Mouse (Mus musculus) kidney, adult 11 months (tissue): Measurements from ENCODE around the gene Irgc1.

Experiments
- DNase-seq: peaks from one replicate; pipeline ENCODE4 v3.0.0; 2022

Gene Irgc1

GRCm38 (mm10) chr7:24398364-24398913 lies 53.7 kb downstream of the Irgc1 start:
- no peak for DNase-seq

DNA sequence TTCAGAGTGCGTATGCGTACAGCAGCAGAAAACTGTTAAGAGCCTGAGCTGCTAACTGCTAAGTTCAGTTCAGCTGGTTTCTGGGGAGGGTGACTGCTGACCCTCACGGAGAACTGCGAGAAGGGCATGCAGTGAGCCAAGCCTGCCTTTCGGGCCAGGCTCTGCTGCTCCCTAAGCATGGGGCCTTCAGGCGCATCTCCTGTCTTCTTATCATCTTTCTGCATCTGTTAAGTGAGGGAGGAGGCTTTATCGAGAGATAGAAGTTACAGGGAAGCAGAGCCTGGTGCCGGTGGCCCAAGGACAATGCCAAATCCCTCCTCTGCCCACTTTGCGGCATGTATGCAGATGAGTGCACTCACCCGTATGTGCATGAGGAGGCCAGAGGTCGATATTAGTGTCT lies 55.3 kb downstream of the Irgc1 start:
- DNase-seq, result no peak

DNA sequence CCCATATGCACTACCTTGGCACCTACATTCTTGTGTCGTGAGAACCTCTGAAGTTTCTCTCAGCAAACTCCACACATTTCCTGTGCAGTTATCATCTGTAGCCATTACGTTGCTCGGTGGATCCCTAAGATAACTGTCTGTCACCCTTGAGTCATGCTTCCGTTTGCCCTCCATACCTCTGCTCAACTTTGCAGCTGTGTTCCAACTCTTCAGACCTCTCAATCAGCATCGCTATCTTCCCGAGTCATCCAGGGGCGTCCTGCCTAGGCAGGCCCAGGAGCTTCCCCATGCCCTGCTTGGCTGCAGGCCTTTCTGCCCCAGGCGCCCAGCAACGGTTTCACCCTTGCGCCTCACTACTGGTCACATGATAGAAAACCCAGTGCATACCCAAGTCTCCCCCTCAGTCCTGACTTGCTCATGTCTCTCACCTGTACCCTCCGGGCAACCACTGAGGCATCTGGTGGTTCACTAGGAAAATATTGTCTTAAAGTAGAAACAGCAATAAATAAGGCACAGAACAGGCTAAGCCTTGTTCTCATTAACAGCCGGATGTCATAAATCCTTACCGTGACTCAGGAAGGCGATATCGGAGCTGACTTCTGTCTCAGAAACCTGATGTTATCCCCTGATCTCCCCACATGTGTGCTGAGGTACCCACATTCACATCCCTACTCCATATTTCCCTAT lies 57.5 kb downstream of the Irgc1 start:
- no peak for DNase-seq

- no peak for DNase-seq
These were observed 58.0 kb downstream of the Irgc1 start for GRCm38 (mm10) chr7:24394054-24394453.

GRCm38 (mm10) chr7:24391687-24392086 lies 60.4 kb downstream of the Irgc1 start:
- DNase-seq, result no peak

GRCm38 (mm10) chr7:24391077-24391476 lies 61.0 kb downstream of the Irgc1 start:
- no peak for DNase-seq

DNA sequence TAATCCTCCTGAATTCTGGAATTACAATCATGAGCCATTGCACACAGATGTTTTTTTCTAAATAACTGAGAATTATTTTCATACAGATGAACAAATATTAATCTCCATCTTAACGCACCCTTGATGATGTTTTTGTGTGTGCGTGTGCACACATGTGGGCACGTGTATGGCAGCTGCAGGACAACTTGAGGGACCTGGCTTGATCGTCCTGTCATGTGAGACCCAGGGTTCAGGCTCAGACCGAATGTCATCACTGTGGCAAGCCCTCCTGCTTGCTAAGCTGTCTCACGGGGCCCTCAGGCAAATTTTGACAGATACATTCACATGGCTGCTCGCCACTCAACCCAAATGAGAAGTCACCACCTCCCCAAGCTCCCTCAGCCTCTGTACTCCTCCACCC lies 61.6 kb downstream of the Irgc1 start:
- no peak for DNase-seq

- DNase-seq, result no peak
These were observed 62.4 kb downstream of the Irgc1 start for GRCm38 (mm10) chr7:24389516-24390187.

DNA sequence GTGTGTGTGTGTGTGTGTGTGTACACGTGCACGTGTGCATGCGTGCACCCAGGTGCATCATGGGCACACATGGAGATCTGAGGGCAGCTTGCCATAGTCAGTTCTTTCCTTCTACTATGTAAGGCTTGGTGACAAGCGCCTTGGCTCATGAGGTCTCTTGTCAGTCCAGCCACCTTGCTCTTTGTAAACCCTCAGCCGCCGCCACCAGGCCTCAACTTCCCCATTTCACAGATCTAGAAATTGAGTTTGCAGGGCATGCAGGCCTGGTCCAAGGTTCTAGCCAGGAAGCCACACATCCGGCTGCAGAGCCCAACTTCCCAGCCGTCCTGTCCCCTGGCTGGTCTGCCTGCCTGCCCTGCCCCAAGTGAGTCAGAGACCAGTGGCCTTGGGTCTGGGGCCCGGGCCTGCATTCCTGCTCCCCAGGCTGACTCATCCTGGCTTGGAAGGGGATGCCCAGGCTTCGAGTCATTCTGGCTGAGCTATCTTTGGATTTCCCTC lies 65.0 kb downstream of the Irgc1 start:
- DNase-seq, result no peak

GRCm38 (mm10) chr7:24384827-24385226 lies 67.3 kb downstream of the Irgc1 start:
- DNase-seq, result no peak

DNA sequence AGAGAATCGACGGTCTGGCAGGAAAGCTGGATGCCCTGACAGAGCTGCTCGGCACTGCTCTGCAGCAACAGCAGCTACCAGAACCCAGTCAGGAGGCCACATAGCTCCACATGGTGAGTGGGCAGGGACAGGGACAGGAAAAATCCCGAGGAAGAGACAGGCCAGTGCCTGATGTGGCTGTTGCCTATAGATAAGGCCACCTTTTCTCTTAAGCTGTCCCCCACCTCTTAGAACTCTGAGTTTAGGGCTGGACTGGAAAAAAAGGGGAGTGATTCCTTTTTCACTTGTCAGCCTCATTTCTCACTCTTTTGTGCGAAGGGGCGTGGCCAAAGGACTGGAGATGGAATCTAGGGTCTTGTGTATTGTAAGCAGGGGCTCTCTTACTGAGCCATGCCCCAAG lies 68.0 kb downstream of the Irgc1 start:
- DNase-seq, result no peak

DNA sequence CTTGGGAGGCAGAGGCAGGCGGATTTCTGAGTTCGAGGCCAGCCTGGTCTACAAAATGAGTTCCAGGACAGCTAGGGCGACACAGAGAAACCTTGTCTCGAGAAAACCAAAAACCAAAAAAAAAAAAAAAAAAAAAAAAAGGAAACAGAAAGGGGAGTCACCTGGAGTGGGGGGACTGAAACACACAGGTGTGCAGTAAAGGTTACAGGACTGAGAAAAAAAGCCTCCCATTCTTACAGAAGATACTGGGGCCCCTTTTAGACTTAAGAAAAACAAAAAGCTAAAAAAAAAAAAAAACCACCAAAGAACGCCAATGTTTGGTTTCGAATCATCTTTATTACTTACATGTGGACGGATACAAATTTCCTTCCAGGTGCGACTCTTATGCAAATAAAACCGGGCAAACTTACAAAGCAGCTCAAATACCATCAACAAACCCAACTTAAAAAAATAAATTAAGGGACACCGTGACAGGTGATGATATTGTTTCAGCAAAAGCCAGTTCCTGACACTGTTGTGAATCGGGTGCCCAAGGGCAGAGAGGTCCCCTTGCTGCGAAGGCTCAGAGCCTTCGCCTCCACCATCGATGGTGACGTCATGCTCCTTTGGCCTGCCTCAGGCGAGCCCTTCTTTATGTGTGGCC lies 69.2 kb downstream of the Irgc1 start:
- DNase-seq, result no peak
